Mouse (Mus musculus): ENCODE results near the gene Dcp1b.

The Dcp1b gene

GRCm38 (mm10) chr6:119175078-119175853, at the start of gene Dcp1b:
Gene Dcp1b, plus strand, starts transcription at chr6:119175253.
- no peak for DNase-seq (ENCODE audit: extremely low read depth, low read depth, low spot score)

DNA sequence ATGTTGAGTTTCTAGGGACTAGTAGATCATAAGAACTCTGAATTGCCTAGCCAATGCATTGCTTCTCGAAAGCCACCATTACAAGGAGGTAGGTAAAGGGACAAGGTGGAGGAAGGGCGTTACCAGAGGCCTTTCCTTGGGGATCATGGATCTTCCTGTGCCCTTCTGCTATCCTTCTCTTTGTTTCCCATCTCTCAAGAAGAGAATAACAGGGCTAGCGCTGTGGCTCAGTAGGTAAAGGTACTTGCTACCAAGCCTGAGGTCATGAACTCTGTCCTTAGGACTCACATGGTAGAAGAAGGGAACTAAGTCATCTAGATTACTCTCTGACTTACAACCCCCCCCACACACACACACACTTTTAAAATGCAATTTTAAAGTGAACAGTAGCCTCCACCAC, 48.1 kb upstream of the Dcp1b start:
- DNase-seq (ENCODE audit: extremely low read depth, low read depth, low spot score) = no peak

DNA sequence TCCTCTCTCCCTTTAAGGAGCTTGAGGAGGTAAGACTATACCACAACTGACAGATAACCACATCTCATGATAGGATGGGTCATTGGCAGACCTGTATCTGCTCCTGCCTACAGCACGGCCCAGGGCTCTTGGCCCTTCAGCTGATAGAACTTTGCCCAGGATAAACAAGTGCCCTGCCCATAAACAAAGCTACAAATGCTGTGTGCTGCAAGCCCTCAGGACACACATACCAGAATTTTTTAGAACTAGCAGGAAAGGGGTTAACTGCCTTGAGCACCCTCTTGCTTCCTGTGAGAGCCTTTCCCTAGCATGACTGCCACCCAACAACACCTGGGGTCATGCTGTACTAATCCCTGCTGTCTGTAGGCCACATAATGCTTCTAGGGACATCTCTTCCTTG, 47.0 kb upstream of the Dcp1b start:
- no peak for DNase-seq (ENCODE audit: extremely low read depth, low read depth, low spot score)

DNA sequence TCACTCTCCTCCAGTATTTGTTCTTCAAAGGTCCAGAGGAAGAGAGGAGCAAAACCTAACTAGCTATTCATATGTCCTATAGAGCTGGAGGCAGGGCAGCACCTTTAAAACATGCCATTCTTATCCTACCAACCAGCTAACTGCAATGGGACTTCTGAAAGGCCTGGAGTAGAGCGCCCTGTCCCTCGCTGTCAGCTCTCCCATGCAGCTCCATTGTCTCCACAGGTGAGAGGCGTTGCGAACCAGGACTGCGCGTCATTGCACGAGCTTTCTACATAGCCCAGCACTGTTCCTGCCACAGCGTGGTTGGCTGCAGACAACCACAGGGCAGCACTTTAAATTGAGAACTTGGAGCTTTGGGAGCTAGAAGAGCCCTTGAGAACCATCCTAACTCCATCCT, 46.5 kb upstream of the Dcp1b start:
- no peak for DNase-seq (ENCODE audit: extremely low read depth, low read depth, low spot score)

- no peak for DNase-seq (ENCODE audit: extremely low read depth, low read depth, low spot score)
Measured at GRCm38 (mm10) chr6:119129664-119130063, 45.4 kb upstream of the Dcp1b start.

GRCm38 (mm10) chr6:119132111-119132735, 42.8 kb upstream of the Dcp1b start:
- no peak for DNase-seq (ENCODE audit: extremely low read depth, low read depth, low spot score)

DNA sequence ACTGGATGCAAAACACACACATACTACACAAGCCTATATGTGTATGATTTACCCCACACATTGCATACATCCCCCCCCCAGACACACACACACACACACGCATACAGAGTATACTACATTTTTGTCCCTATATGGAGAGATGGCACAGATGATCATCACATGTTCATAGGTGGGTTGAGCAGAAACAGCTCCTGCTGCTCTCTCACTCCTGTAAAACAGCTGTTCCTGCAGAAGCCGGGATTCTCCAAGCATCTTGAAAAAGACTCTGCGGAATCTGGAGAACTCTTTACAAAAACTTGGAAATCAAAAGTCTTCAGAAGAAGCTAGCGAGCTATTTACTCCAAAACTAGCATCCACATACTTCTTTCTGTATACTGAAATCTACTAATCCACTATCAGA, 42.2 kb upstream of the Dcp1b start:
- DNase-seq (ENCODE audit: extremely low read depth, low read depth, low spot score) = no peak

GRCm38 (mm10) chr6:119137768-119138167, 37.3 kb upstream of the Dcp1b start:
- peak; percentile 8 for DNase-seq (ENCODE audit: extremely low read depth, low read depth, low spot score)

- DNase-seq (ENCODE audit: extremely low read depth, low read depth, low spot score) = no peak
Measured at GRCm38 (mm10) chr6:119139561-119139960, 35.5 kb upstream of the Dcp1b start.

DNA sequence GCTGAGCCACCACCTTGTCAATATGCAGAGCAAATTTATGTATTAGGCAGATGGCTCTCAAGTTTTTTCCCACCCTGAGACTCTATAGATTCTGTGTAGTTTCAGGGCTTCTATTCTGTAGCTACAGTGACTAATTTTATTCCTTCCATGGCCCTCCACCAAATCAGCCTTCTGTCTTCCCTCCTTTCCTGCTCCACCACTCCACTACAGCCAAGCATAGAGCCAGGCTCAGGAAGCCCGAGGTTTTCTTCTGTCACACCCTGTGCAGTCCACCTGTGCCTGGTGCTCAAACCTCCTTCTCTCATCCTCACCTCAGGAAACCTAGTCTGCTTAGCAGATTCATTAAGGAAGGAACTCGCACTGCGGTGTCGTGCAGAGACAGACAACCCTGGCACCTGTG, 29.9 kb upstream of the Dcp1b start:
- DNase-seq (ENCODE audit: extremely low read depth, low read depth, low spot score) = no peak

- DNase-seq (ENCODE audit: extremely low read depth, low read depth, low spot score) = no peak
Measured at GRCm38 (mm10) chr6:119165677-119166076, 9.4 kb upstream of the Dcp1b start.

- no peak for DNase-seq (ENCODE audit: extremely low read depth, low read depth, low spot score)
Measured at GRCm38 (mm10) chr6:119174307-119175074, 562 bp upstream of the Dcp1b start.

DNA sequence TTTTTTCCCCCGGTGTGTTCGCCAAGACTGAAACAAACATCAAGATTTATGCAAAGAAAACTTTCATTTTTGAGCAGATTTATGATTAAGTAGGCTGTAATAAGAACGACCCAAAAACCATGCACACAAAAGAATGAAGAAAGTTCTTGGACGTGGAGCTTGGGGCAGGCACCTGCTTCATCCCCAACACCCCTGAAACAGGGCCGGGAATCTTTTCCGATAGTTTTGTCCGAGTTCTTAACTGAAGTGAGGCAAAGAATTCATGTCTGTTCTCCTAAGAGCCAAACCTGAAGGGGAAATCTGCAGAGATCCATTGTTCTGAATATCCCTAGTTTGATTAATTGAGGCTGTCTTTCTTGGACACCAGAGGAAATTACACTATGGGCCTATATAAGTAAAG, 1.1 kb downstream of the Dcp1b start:
- DNase-seq (ENCODE audit: extremely low read depth, low read depth, low spot score) = no peak

GRCm38 (mm10) chr6:119177101-119177500, 2.0 kb downstream of the Dcp1b start:
- DNase-seq (ENCODE audit: extremely low read depth, low read depth, low spot score) = no peak

DNA sequence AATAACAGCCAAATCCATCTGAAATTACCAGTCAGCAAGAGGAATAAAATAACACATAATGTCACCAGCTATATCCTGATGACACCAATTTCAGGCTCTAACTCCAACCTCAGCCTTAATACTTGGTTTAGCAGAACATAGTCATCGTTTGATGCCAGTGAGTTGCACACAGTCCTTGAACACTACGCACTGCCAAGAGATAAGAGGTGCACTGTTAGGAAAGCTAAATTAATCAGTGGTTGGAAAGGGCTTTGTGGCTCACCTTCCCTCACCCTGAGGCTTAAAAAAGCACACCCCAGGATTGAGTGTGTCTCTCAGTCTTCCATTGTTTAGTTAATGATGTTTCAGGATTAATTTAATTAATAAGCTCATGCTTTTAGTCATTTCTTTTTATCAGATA, 5.1 kb downstream of the Dcp1b start:
- no peak for DNase-seq (ENCODE audit: extremely low read depth, low read depth, low spot score)

- DNase-seq (ENCODE audit: extremely low read depth, low read depth, low spot score) = no peak
Measured at GRCm38 (mm10) chr6:119182211-119182610, 7.2 kb downstream of the Dcp1b start.

DNA sequence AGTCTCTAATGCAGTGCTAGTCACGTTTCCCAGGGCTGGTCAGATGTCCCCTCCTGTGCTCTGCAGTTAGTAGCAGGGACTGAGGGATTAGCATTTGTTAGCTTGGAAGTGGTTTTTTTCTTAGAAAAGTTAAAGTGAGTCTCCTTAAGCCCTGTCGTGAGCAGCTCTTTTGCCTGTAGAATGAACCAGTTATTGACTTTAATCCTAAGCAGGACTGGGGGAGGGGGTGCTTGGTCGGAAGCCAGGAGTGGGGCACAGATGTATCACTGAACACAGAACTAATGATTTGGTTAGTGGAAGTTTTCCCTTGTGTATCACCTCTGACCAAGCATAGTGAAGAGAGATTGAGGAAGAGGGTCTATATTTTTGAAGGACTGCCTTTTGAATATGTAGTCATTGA, 8.7 kb downstream of the Dcp1b start:
- DNase-seq (ENCODE audit: extremely low read depth, low read depth, low spot score) = no peak

- no peak for DNase-seq (ENCODE audit: extremely low read depth, low read depth, low spot score)
Measured at GRCm38 (mm10) chr6:119186658-119187057, 11.6 kb downstream of the Dcp1b start.

- no peak for DNase-seq (ENCODE audit: extremely low read depth, low read depth, low spot score)
Measured at GRCm38 (mm10) chr6:119187631-119188030, 12.6 kb downstream of the Dcp1b start.

DNA sequence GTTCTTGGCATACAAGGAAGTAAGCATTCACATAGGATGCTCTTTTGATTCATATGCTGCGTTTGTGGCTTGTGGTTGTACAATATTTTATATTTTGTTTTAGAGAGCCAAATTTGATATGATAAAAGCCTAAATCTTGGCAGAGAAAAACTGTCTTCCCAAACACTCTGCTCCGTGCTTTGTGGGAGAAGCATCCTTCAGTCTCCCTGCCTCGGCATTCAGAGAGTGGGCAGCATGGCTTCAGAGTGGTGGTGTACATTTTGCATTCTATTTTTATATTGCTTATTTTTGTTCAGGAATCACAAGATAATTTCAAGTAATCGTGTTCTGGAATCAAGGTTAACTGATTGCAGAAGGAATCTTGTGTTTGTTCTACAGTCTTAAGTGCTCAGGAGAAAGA, 16.4 kb downstream of the Dcp1b start:
- DNase-seq (ENCODE audit: extremely low read depth, low read depth, low spot score) = no peak

- no peak for DNase-seq (ENCODE audit: extremely low read depth, low read depth, low spot score)
Measured at GRCm38 (mm10) chr6:119193571-119194154, 18.6 kb downstream of the Dcp1b start.

GRCm38 (mm10) chr6:119194161-119194560, 19.1 kb downstream of the Dcp1b start:
- no peak for DNase-seq (ENCODE audit: extremely low read depth, low read depth, low spot score)
